Mouse (Mus musculus): ENCODE measurements at regions not wholly inside any gene's neighbourhood (a gene's known extent, or its start where the extent isn't known, plus 50 kb on each side); places are given as distances from the start of the nearest gene placed in this dataset.

- TF ChIP-seq POLR2A (IDR thresholded peaks at IDR 0.05; ENCODE audit: borderline replicate concordance, extremely low read depth, insufficient read depth, insufficient read length, poor library complexity, severe bottlenecking) (no peak), CTCF (IDR thresholded peaks at IDR 0.05; ENCODE audit: borderline replicate concordance, extremely low read depth, insufficient read depth, insufficient read length) (no peak)
Observed at GRCm38 (mm10) chr2:40332294-40332874, 1106.1 kb upstream of the Ppp6c start.
